Mouse (Mus musculus) spleen, embryonic (tissue): ENCODE results near the gene Mip.

Experiments
- CTCF ChIA-PET: fragments of 350-600 bp; sonication (Branson Sonifier 250); formaldehyde crosslinking; loops from one replicate; lab custom pipeline; 2022; lab: Charles Lee

The Mip gene

GRCm38 (mm10) chr10:128278158-128278557, 52.5 kb downstream of the Mip start:
- CTCF ChIA-PET = interaction anchor here (0.5 kb wide), 1 partner anchor 211 kb away, joined by 3 read pairs; no protein-coding TSS in a partner anchor

DNA sequence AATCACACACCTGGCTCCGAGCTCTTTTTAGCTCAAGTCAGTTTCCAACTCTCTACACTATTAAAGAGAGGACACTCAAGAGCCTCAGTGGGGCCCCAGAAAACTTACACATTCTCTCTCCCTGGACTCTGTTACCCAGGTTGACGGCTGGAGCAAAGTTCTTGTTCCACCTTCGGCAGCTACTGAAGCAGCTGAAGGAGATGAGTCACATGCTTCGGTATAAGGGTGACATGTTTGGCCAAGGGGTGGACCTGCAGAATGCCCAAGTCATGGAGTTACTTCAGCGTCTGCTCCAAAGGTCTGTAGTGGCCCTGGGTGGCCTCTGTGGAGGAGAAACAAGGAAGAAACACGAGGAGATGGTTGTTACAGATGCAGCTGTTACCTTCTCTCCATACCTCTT, 55.3 kb downstream of the Mip start:
- CTCF ChIA-PET = interaction anchor here (1.4 kb wide), 1 partner anchor 9 kb away, joined by 3 read pairs; no protein-coding TSS in a partner anchor
